Mouse (Mus musculus): ENCODE results near the gene E330017A01Rik.
"Not testable (repeated sequence)": the region's sequence is repeated elsewhere in the genome, so short reads cannot be mapped to it uniquely, and the experiment has no call there.

- TF ChIP-seq CTCF, EP300 (IDR thresholded peaks at IDR 0.05; ENCODE audit: low read depth): not testable (repeated sequence)
These were observed 28.1 kb upstream of the E330017A01Rik start for GRCm38 (mm10) chr16:58666681-58667080.
